Mouse (Mus musculus) regulatory T cell (primary cell): ENCODE measurements around the gene Pkp3.
"Not testable (repeated sequence)": the region's sequence is repeated elsewhere in the genome, so short reads cannot be mapped to it uniquely, and the experiment has no call there.

Experiments used
- in situ Hi-C: fragments of 300-600 bp; cut with MboI, MseI; formaldehyde crosslinking; loops from one replicate; pipeline ENCODE4 v1.15.1; 2025; ENCODE audit warnings: high pct_unique_total_duplicates

Pkp3 gene

DNA sequence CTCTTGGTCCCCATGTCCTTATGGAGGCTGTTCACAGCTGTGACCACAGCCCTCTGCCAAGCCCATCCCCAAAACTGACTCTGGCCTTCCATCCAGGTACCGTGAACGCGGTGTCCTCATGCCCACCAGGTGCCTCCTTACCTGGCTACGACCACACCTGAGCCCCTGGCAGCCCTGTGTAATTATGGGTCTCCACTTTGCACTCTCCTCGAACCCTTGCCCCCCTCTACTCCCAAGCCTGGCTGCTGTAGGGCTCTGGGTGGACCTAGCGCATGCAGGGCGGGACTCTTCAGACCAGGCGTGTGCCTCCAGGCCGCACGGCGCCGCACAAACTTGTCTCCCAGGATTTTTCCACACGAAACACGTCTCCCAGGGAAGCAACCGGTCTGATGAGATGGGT, at the start of gene Pkp3:
TSS of gene Pkp3 (plus strand) at position 378 of the 400 bp plus-strand sequence.
- in situ Hi-C loops = no loop called here

DNA sequence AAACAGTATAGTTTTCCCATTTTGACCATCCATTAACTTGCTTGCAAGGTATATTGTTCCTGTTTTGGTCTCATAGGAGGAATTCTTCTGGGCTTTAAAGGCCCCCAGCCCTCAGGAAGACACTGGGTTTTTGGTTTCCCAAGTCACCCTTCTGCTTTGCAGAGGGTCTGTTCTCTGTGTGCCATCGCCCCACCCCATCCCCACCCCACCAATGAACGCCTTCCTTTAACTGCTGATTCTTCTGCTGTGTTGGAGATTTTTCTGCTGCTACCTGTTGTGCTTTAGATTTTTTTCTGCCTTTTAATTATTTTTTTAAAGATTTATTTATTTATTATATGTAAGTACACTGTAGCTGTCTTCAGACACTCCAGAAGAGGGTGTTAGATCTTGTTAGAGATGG, 49.2 kb upstream of the Pkp3 start, which contains the start of gene Gm17387:
TSS of gene Gm17387 (plus strand) at position 301 of the 400 bp plus-strand sequence.
- in situ Hi-C loops = no loop called here

GRCm38 (mm10) chr7:141030390-141030789, 47.6 kb upstream of the Pkp3 start:
- in situ Hi-C loops = no loop called here

GRCm38 (mm10) chr7:141032458-141033167, 45.4 kb upstream of the Pkp3 start:
- in situ Hi-C loops = no loop called here

DNA sequence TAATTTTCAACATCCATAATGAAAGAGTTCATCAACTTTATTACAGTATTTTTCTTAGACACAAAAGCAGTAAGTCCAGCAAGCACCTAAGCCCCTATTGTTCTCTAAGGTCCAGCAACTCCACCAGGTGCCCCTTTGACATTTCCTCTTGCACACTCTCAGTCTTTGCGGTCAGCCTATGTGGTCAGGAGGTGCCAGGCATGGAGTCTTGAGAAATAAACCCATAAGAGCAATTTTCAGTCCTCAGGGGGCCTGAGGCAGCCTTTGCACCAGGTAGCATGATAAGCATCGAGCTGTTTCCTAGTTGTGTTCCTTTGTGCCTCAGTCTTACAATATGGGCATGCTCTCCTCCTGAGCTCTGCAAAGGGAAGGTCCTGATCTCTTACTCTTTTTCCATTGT, 41.4 kb upstream of the Pkp3 start:
- in situ Hi-C loops = not testable (repeated sequence)

DNA sequence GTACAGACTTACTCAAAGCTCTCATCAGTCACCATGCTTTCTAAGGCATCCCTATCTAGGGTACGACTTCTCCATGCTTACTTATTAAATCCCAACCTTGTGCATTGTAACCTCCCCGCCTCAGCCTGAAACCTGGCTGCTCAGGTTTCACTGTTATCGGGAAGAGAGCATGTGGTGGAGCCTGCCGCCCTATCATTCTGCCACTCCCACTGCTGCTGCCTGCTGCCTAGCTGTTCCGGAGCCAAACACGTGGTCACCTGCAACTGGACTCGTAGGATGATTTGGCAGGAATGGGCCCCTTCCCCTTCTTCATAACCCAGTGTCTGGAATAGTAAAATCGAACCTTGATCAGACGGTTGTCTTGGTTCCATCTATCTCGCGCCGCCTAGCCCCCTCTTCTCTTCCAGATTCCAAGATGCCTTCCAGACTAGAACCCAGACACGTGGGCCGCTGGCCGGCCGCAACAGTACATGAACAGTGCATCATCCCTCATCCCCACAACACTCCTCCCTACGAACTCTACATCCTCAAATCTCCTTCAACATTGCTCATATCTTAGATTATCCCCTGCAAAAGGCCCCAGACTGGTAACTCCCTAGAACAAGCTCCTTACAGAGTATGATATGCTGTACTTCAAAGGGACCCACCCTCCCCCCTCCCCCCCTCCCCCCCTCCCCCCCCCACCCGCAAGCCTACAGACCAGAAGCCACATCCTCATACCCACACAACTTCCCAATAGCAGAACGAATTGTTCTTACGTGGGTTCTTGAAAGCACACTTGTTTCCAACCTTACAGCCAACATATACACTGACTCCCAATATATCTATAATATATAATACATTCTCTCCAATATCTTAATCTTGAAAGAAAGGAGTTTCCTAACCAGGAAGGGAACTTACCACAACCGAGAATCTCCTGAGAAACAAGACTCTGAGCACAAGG, 39.7 kb upstream of the Pkp3 start:
- in situ Hi-C loops = no loop called here

DNA sequence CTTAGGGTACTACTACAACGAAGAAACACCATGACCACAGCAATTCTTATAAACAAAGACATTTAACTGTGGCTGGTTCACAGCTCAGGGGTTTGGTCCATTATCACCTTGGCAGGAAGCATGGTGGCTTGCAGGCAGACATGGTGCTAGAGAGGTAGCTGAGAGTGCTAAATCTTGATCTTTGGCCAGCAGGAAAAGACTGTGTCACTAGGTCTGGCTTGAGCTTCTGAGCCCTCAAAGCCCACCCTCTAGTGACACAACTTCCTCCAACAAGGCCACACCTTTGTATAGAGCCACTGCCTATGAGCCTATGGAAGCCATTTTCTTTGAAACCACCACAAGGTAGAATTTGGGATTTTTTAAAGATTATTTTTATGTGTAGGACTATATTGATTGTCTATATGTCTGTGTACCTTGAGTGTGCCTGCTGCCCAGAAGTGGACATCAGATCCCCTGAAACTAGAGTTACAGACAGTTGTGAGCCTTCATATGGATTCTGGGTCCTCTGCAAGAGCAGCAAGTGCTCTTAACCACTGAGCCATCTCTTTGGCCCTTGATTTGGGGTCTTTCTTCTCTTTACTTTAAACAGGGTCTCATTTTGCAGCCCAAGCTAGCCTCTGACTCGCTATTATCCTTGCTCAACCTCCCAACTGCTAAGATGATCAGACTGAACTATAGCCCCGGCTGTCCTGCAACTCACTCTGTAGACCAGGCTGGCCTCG, 38.5 kb upstream of the Pkp3 start:
- in situ Hi-C loops = no loop called here

DNA sequence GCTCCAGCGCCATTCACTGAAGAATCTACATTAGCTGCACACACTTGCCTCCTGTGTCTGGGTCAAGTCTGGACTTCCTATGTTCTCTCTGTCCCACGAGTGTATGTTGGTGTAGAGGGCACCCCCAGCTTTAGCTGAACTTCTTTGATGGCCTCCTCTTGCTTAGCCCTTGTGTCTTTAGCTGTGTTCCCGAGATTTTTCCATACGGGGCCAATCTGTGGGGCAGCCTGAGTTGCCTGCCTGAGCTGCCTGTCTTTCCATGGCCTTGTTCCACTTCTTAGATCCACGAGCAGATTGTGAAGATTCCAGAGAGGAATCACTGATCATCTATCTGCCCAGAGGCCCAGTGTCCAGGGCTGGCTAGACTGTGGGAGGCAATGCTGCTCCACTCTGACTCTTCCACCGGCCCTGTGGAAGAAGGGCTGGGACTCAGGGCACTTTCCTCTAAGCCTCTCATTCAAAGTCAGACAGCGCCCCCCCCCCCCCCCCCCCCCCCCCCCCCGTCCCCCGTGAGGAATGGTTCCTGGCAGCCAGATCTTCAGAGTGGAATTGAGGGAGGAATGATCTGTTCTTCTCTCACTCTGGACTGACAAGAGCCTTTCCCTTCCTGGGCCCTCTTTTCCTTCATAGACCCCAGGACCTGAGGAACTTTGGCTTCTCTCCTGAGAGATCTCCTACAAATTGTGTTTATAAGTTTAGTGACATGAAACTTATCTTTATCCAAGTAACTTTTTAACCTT, 37.0 kb upstream of the Pkp3 start:
- in situ Hi-C loops = no loop called here

DNA sequence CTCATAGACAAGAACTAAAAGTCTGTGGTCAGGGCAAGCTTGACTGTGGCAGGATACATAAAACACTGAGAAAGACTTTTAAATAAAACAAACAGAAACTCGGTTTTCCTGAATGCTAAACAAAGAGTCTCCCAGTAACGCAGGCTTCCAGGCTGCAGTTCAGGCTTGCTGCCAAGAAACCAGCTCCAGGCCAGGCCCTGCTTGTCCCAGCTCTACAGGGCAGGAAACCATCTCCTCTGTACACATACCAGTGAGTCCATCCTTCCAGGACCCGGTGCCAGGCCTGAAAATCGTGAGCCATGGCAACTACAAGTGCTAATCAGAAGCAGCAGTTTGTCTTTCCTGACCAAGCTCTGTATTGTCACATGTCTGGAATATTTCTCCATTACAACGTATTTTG, 36.4 kb upstream of the Pkp3 start:
- in situ Hi-C loops = no loop called here

DNA sequence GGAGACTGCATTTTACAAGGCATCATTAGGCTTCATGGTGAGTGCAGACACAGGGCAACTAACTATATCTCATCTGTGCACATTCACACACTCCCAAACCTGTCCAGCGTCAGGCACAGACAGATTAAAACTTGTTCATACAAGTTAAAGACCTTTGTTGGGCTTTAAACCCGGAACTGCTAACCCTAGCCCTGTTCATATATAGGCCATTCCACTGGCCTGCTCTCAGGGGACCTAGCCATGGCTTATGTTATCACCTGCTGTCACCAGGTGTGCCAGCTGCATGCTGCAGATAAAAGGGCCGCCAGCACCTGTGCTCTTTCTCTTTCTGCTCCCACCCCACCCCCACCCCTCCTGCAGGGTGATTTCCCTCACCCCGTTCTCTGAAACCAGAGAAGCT, 35.5 kb upstream of the Pkp3 start:
- in situ Hi-C loops = no loop called here

DNA sequence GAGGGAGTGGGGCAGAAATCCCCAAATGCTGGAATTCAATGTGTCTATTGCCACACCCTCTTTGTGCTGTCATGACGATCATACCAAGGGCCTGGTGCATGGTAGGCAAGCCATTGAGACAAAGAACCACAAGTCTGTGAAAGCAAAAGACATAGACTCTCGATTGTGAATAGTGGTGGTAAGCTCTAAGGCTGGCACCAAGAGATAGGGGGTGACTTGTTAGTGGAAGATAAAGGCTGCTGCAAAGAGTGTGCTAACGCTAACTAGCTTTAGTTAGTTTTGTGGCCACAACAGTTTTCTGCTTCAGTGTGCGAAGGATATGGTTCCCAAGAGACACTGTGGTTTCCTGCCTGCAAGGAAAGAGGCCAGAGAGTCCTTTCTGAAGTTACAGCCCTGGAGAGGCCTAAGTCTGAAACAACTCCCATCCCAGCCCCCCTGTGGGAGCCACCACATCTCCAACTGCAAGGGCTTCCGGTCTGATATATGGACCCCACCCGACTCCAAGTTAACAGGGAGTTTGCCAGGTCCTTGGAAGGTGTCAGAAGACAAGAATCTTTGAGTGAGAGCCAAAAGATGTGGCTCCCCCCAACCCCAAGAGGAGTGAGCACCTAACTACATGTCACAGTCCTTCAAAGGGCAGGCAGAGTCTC, 31.0 kb upstream of the Pkp3 start:
- in situ Hi-C loops = loop anchor here (5.0 kb wide), 3 partner anchors 35 to 205 kb away; partner anchors contain the start of genes Gm45717, Ifitm2 and Ifitm3

GRCm38 (mm10) chr7:141047581-141048225, 30.3 kb upstream of the Pkp3 start:
- in situ Hi-C loops = loop anchor here (5.0 kb wide), 3 partner anchors 35 to 205 kb away; partner anchors contain the start of genes Gm45717, Ifitm2 and Ifitm3

DNA sequence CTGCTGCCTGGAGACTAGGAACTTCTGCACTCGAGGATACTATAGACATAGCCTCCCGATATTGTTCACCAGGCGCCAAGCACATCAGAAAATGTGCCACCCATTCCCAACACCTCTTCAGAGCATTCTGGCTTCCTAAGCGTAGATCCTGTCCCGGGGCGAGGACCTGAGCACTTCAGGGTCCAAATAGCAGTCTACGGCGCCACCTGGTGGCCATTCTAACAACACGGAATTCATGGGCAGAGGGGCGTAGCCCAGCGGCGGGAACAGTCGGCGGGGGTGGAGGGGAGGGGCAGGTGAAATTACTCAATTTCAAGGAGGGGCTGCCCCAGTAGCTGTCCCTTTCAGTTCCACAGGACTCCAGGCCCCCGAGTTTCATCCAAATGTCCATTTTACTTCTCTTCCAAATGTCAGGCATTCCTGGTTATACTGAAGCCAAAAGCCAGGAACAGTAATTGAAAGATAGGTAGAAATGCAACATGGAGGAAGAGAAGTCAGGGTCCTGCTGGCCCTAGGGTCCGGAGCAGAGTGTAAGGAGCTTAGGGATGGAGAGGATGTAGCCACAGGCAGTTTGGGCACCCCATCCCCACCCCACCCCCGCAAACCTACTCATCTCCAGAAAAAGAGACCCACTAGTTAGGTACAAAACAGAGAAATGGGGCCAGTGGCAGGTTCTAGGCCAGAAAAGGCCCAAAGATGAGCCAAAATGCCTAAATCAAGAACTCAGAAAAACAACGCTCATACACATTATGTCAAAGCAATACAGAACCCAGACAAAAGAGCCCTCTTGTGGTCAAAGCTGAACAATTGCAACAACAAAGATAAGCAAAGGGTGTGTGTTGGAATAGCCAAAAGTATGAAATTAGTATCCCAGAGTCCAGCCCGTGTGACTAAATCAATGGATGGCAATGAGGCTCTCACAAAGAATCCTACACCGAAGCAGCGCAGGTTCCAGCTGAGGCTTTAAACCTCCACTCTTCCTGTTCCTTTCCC, 29.5 kb upstream of the Pkp3 start:
- in situ Hi-C loops = loop anchor here (5.0 kb wide), 3 partner anchors 36 to 206 kb away; partner anchors contain the start of genes Gm45717, Ifitm2 and Ifitm3

DNA sequence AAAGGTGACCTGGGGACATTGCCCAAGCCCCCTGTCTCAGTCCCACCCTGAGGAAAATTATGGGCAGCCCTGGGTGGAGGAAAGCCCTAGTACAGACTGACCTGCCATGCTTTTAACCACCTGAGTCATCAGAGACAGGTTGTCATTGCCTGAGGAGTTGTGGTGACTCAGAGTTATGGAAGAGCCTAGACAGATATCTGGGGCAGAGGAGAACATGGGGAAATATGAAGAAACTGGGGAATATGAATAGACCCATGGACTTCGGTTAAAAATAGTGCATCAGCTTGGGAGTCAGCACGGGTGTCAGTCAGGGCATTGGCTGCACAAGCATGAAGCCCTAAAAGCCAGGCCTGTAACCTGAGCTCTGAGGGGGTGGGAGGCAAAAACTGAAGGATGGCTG, 28.7 kb upstream of the Pkp3 start:
- in situ Hi-C loops = loop anchor here (5.0 kb wide), 3 partner anchors 37 to 207 kb away; partner anchors contain the start of genes Gm45717, Ifitm2 and Ifitm3

- in situ Hi-C loops = no loop called here
These were observed 26.8 kb upstream of the Pkp3 start for GRCm38 (mm10) chr7:141051060-141051685.

- in situ Hi-C loops = no loop called here
These were observed 26.0 kb upstream of the Pkp3 start for GRCm38 (mm10) chr7:141052016-141052415.

- in situ Hi-C loops = no loop called here
These were observed 25.6 kb upstream of the Pkp3 start for GRCm38 (mm10) chr7:141052421-141052820.

- in situ Hi-C loops = no loop called here
These were observed 22.2 kb upstream of the Pkp3 start for GRCm38 (mm10) chr7:141055785-141056184.
